Mouse (Mus musculus): ENCODE data around the gene Nfkb2. TPM values are rescaled to one million over a fixed set of nuclear protein-coding genes. Genes with fewer than 3 reads are reported as not detected.
A peak's percentile ranks its signal among the peaks of the same experiment; 100 is the strongest.

Gene Nfkb2
- polyA plus RNA-seq, 1 experiment from 2014 or later, result 14.1 TPM

DNA sequence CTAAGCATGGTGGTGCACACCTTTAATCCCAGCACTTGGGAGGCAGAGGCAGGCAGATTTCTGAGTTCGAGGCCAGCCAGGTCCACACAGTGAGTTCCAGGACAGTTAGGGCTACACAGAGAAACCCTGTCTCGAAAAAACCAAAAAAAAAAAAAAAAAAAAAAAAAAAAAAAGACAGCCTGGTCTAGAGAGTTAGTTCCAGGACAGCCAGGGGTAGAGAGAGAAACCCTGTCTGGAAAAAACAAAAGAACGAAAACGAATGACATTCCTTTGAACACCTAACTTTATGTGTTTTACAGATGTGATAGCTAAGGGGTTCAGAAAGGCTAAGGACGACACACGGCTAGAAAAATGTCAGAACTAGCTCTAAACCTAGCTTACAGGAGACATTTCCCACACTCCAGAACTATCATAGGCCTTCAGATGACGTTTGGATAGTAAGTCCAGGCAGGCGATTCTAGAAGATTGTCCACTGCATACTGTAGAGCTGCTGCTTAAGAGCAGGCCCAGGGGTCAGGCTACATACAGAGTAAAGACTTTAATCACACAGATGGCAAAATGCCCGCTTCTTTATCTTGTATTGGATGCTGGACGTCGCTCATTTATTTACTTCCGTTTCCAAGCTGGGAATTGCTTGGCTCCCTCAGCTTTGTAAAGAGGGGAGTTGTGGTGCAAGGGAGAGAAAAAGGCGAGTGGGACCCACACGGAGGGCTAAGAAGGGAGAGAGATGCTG, 44.0 kb downstream of the Nfkb2 start:
- Histone ChIP-seq H3K9ac (ENCODE audit: low read length) (peak overlapping the region; percentile 82), H3K4me3 (ENCODE audit: low read length) (peak overlapping the region; percentile 75), H3K9me3 (replicated peaks; ENCODE audit: control insufficient read depth, low read length) (no peaks in the 10 kb centered on the region), H3K27me3 (ENCODE audit: control insufficient read depth, insufficient read depth, low read length) (peaks cover 3% of the 10 kb centered on the region; the same call in 1 of the 2 replicates), H3K36me3 (ENCODE audit: control insufficient read depth, insufficient read depth) (no peaks in the 10 kb centered on the region), H3K4me1 (ENCODE audit: control insufficient read depth, insufficient read depth, low read length) (peaks cover 11% of the 10 kb centered on the region), H3K4me2 (ENCODE audit: low read depth, low read length) (peak overlapping the region; percentile 83), H3K27ac (ENCODE audit: low read length) (peak overlapping the region; percentile 73)
- peak; percentile 31; the same call in 1 of the 2 replicates for ATAC-seq (replicated peaks; ENCODE audit: extremely low read depth, insufficient read depth, low FRiP score)
- 30% methylated on average over 14 of the region's 14 CpGs for WGBS

DNA sequence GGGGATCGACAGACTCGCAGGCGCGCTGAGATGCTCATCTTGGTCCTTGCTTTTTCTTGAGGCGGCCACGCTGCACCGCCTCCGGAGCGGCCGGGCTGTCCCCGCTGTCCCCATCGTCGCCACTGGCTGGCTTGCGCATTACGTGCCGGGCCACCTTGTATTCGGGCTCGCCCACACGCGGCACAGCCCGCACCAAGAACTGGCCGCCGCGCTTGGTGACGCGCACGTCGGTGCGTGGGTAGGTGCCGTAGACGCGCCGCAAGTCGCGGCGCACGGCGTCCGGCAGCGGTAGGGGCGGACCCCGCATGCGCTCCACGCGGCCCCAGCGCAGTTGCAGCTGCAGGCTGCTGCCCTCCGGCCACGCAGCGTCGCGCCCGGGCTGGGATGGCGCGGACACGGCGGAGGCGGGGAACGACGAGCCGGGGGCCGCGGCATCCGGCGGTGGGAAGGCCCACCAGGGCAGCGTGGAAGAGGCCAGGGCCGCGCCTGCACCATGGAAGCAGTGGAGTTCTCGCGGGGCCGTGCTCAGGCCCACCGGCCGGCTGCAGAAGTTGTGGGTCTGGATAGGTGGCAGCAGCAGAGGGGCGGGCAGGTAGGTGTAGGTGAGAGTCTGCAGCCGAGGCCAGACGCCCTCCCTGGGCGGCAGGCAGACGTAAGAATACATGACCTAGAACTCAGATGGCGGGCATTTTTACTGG, 44.8 kb downstream of the Nfkb2 start:
- Histone ChIP-seq H3K27me3 (ENCODE audit: control insufficient read depth, insufficient read depth, low read length) (peaks cover 3% of the 10 kb centered on the region; the same call in 1 of the 2 replicates), H3K4me3 (ENCODE audit: low read length) (peak overlapping the region; percentile 75), H3K36me3 (ENCODE audit: control insufficient read depth, insufficient read depth) (no peaks in the 10 kb centered on the region), H3K4me2 (ENCODE audit: low read depth, low read length) (peak overlapping the region; percentile 83), H3K27ac (ENCODE audit: low read length) (peak overlapping the region; percentile 73), H3K4me1 (ENCODE audit: control insufficient read depth, insufficient read depth, low read length) (peaks cover 11% of the 10 kb centered on the region), H3K9me3 (replicated peaks; ENCODE audit: control insufficient read depth, low read length) (no peaks in the 10 kb centered on the region), H3K9ac (ENCODE audit: low read length) (peak overlapping the region; percentile 82)
- under 1% methylated on average over 78 of the region's 78 CpGs for WGBS
- peak; percentile 80 for ATAC-seq (replicated peaks; ENCODE audit: extremely low read depth, insufficient read depth, low FRiP score)

DNA sequence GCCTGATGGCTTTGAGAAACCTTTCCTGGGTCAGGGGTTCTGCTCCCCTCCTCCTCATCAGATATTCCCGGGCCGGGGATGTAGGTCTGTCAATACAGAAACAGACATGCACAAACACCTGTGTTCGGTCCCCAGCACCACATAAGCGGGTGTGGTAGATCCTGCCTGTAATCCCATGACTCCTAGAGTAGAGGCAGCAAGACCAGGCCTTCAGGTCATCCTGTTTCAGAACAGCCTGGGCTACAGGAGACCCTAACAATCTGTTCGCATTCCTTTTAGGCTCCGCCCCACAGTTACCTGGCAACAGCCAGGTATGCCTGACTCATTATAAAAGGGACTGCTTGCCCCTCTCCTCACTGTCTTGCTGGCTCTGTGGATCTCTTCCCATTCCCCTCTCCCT, 45.4 kb downstream of the Nfkb2 start:
- Histone ChIP-seq H3K4me1 (ENCODE audit: control insufficient read depth, insufficient read depth, low read length) (peaks cover 11% of the 10 kb centered on the region), H3K4me3 (ENCODE audit: low read length) (peak overlapping the region; percentile 75), H3K9ac (ENCODE audit: low read length) (peak overlapping the region; percentile 82), H3K9me3 (replicated peaks; ENCODE audit: control insufficient read depth, low read length) (no peaks in the 10 kb centered on the region), H3K27me3 (ENCODE audit: control insufficient read depth, insufficient read depth, low read length) (peaks cover 6% of the 10 kb centered on the region; the same call in 1 of the 2 replicates), H3K36me3 (ENCODE audit: control insufficient read depth, insufficient read depth) (no peaks in the 10 kb centered on the region), H3K4me2 (ENCODE audit: low read depth, low read length) (peak overlapping the region; percentile 83), H3K27ac (ENCODE audit: low read length) (no peak overlapping the region)
- ATAC-seq (replicated peaks; ENCODE audit: extremely low read depth, insufficient read depth, low FRiP score), result no peak; the same call in 1 of the 2 replicates
- WGBS, result 34% methylated on average over 6 of the region's 6 CpGs

DNA sequence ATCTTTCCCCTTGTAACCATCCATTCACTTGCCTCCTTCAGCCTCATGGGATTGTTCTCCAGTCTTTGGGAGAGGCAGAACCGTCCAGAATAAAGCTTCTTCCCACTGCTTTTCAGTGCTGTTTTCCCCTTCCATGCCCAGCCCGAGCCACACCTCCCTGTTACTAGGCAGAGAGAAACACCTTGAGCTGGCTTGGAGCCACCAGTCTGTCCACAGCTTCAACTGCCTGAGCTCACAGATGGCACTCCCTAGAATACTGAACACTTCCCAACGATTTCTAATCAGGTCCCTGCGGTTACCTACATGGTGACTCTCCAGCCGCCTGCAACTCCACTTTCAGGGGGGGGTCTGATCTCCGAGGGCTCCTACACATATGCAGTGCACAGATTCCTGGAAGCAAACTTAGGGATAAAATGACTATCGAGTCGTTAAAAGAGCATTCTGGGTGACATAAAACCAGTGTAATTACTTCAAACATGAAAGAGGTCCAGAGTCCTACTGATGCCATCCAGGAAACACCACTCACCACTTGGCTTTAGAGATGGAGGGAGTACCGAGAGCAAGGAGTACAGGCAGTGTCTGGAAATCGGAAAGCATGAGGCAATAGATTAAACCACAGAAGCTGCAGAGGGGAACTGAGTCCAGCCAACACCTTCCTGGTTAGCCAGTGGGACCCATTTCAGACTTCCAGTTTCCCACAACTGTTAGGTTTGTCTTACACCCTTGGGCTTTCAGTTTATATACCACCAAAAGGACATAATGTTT, 46.2 kb downstream of the Nfkb2 start, which contains the start of gene 2310034G01Rik:
TSS of gene 2310034G01Rik (minus strand) at position 135 of the 765 bp plus-strand sequence.
- Histone ChIP-seq H3K27ac (ENCODE audit: low read length) (peak within 1 kb of the TSS; percentile 73; the same call in 1 of the 2 replicates), H3K36me3 (ENCODE audit: control insufficient read depth, insufficient read depth) (no peaks in the 10 kb centered on the region), H3K4me3 (ENCODE audit: low read length) (peak within 1 kb of the TSS; percentile 75), H3K9ac (ENCODE audit: low read length) (peak within 1 kb of the TSS; percentile 82), H3K9me3 (replicated peaks; ENCODE audit: control insufficient read depth, low read length) (no peaks in the 10 kb centered on the region), H3K4me1 (ENCODE audit: control insufficient read depth, insufficient read depth, low read length) (peaks cover 11% of the 10 kb centered on the region), H3K4me2 (ENCODE audit: low read depth, low read length) (peak within 1 kb of the TSS; percentile 83), H3K27me3 (ENCODE audit: control insufficient read depth, insufficient read depth, low read length) (peaks cover 6% of the 10 kb centered on the region; the same call in 1 of the 2 replicates)
- WGBS, result 48% methylated on average over 10 of the region's 10 CpGs
- ATAC-seq (replicated peaks; ENCODE audit: extremely low read depth, insufficient read depth, low FRiP score), result no peak

DNA sequence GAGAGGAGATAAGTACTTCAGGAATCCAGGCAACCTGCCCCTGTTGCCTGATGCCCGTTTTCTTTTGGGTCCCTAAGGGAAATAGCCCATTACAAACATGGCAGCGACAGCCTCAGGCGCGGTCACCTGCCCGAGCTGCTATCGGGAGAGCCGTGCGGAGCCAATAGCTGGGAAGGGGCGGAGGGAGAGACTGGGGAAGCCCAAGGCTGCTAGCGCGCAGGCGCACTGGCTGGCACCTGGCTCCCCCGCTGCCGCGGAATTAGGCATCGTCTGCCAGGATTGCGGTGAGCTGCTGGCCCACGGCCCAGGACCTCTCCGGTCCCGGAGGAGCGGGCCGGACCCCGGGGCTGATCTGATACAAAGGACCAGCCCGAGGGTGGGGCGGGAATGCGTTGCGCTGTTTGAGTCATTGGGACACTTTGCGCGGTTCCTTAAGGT, 52.6 kb downstream of the Nfkb2 start:
- Histone ChIP-seq H3K4me2 (ENCODE audit: low read depth, low read length) (peak overlapping the region; percentile 65), H3K9ac (ENCODE audit: low read length) (peak overlapping the region; percentile 61), H3K27me3 (ENCODE audit: control insufficient read depth, insufficient read depth, low read length) (0 out of 2 replicates have a peak, but pooled peaks cover 8% of the 10 kb centered on the region), H3K9me3 (replicated peaks; ENCODE audit: control insufficient read depth, low read length) (no peaks in the 10 kb centered on the region), H3K27ac (ENCODE audit: low read length) (0 out of 2 replicates have a peak overlapping the region, but pooled peaks have one; percentile 0), H3K36me3 (ENCODE audit: control insufficient read depth, insufficient read depth) (no peaks in the 10 kb centered on the region), H3K4me3 (ENCODE audit: low read length) (peak overlapping the region; percentile 50), H3K4me1 (ENCODE audit: control insufficient read depth, insufficient read depth, low read length) (peaks cover 2% of the 10 kb centered on the region; the same call in 1 of the 2 replicates)
- ATAC-seq (replicated peaks; ENCODE audit: extremely low read depth, insufficient read depth, low FRiP score), result peak; percentile 85
- WGBS, result 1% methylated on average over 29 of the region's 29 CpGs

DNA sequence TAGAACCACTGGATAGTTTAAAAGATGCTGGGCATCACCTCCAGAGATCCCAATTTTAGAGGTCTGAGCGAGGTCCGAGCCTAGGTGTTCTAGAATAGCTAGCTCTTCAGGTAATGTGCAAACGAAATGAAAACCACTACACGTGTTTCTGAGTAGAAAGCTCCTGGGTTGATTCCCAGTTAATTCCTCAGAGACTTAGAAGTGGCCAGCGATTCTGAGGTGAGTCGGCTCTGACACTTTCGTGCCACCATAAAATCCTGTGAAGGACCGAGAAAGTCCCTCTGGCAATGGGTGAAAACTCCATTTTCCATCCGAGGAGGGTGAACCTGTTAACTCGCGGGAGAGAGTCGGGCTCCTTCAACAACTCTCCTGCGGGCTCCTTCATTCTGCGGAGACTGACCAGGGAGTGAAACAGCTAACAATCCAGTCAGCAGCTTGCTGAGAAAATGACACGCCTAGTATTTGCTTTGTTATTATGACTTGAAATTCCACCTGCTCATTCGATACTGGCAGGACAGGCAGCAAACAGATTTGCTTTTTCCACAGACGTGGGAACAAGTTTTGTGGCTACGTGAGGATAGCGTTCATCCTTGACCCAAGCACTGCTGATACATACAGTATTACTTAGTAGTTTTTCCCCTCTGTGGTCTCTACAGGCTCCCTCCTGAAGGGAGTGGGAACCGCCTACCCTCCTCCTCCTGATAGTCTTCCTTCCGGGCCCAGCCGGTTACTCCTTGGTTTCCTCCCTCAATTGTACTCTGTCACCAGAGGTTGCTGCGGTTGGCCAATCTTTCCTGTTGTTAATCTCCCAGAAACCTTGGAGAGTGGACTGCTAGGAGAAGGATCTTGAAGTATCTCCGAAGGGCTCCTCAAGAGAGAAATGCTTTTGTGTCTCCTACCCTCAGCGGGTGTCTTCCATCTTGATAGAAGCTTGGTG, 53.5 kb downstream of the Nfkb2 start:
- ATAC-seq (replicated peaks; ENCODE audit: extremely low read depth, insufficient read depth, low FRiP score), result 0 out of 2 replicates have a peak, but pooled peaks have one; percentile 35
- Histone ChIP-seq H3K4me1 (ENCODE audit: control insufficient read depth, insufficient read depth, low read length) (peaks cover 2% of the 10 kb centered on the region; the same call in 1 of the 2 replicates), H3K27ac (ENCODE audit: low read length) (peak overlapping the region; percentile 71), H3K4me3 (ENCODE audit: low read length) (peak overlapping the region; percentile 50), H3K27me3 (ENCODE audit: control insufficient read depth, insufficient read depth, low read length) (0 out of 2 replicates have a peak, but pooled peaks cover 8% of the 10 kb centered on the region), H3K9ac (ENCODE audit: low read length) (peak overlapping the region; percentile 61), H3K9me3 (replicated peaks; ENCODE audit: control insufficient read depth, low read length) (no peaks in the 10 kb centered on the region), H3K4me2 (ENCODE audit: low read depth, low read length) (peak overlapping the region; percentile 65), H3K36me3 (ENCODE audit: control insufficient read depth, insufficient read depth) (no peaks in the 10 kb centered on the region)
- WGBS, result 17% methylated on average over 25 of the region's 25 CpGs

DNA sequence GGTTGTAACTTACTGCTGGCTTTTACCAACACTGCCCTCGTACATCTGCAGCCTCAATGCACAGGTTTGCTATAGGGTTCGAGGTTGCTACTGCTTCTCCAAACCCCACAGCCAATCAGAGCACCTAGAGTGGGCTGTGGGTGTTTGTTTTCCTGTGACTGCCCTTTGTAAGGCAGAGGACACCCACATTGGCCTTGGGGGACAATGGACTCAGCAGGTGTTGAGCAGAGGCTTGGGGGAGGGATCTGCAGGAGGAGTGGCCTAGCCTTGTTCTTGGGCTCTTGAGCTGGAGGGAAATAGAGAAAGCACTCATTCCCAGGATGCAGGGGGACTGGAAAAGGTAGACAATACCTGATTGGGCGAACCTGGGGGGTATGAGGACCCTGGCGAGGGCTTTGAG, 54.3 kb downstream of the Nfkb2 start:
- H3K4me3 ChIP-seq (ENCODE audit: low read length), result no peak overlapping the region
- ATAC-seq (replicated peaks; ENCODE audit: extremely low read depth, insufficient read depth, low FRiP score), result no peak
- H3K27me3 ChIP-seq (ENCODE audit: control insufficient read depth, insufficient read depth, low read length), result 0 out of 2 replicates have a peak, but pooled peaks cover 8% of the 10 kb centered on the region
- peak overlapping the region; percentile 65; the same call in 1 of the 2 replicates for H3K4me2 ChIP-seq (ENCODE audit: low read depth, low read length)
- H3K36me3 ChIP-seq (ENCODE audit: control insufficient read depth, insufficient read depth), result no peaks in the 10 kb centered on the region
- no peak overlapping the region for H3K9ac ChIP-seq (ENCODE audit: low read length)
- peaks cover 2% of the 10 kb centered on the region; the same call in 1 of the 2 replicates for H3K4me1 ChIP-seq (ENCODE audit: control insufficient read depth, insufficient read depth, low read length)
- H3K27ac ChIP-seq (ENCODE audit: low read length), result peak overlapping the region; percentile 71
- H3K9me3 ChIP-seq (replicated peaks; ENCODE audit: control insufficient read depth, low read length), result no peaks in the 10 kb centered on the region
- 61% methylated on average over 4 of the region's 4 CpGs for WGBS

Measured in heart, embryonic 16.5 days (tissue).